Mouse (Mus musculus): Measurements from ENCODE around the gene G2e3. TPM values are rescaled to one million over a fixed set of nuclear protein-coding genes. Genes with fewer than 3 reads are reported as not detected.

The G2e3 gene
- 10 to 100 TPM; 11.0 to 11.8 TPM for total RNA-seq (2021)

DNA sequence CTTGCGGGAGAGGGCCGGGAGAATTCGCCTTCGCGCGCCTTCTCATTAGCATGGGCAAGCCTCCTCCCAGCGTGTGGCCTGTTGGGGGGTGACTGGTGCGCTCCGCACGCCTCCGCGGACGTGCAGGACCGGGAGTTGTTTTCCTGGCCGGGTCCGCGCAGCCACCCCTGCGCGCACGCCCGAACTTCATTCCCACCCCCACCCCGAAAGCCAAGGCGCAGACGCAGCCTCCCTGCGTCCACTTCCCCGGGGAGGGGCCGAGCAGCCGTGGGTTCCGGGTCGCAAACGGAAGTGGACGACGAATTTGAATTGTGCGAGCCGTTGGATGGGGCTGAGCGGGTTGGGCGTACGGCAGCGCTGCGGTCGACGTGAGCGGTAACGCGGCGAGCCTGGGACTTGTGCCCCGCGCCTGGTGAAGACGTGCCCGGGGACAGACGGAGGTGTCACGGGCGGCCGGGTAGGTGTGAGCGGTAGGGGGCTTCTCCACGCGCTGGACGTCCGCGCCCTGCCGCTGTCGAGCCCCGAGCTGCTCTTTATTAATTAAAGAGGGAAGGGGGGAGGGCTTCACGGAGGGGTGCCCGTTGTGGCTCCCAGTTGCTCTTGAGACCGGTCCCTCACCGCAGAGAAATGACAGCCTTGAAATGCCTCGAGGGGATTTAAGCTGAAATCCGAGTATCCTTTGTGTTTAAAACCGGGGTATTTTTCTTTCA is at the start of gene G2e3:
TSS of gene G2e3 (plus strand) at position 74 of the 710 bp plus-strand sequence.
- intact Hi-C loops (cut with DNase I): no loop called here

DNA sequence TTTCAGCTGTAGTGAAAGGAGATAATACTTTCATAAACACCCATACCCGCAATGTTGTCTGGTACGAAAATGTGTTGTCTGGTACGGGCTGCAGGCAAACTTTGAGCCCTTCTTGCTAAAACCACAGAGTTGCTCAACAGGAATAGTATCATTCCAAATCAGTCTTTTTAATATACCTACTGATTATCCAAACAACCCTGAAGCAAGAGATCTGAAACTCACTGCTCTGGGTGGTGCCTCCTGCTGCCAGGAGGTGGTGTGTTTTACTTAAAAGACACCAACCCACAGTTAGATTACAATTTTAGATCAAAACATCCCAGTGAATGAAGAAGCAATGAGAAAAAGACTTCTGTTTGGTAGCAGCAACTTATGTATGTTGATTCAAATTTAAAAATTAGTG is 24.3 kb upstream of the G2e3 start:
- intact Hi-C loops (cut with DNase I): no loop called here
- no peak for DNase-seq (ENCODE audit: extremely low spot score in 1 of 2, low spot score in 2 of 2)

More for the DNA sequence above, at the start of gene G2e3:
- DNase-seq (ENCODE audit: extremely low spot score in 1 of 2, low spot score in 2 of 2): peak; percentile 75 to 93

DNA sequence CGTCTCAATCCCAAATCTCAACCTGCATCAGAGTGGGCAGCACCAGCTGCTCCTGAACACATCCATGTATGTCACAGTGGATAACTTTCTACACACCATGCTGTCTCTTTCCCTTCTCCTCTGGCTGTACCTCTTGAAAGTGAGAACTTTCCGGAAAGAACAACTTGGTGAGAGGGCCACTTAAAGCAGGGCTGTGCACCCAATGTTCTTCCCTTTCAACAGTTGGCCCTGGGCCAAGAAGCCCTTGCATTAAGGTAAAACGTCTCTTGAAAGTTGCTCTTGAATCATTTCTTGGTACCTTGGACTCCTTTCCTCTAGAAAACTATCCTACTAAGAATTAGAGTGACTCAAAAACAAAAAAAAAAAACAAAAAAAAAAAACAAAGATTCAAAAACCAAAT is 21.0 kb upstream of the G2e3 start:
- intact Hi-C loops (cut with DNase I): no loop called here
- no peak for DNase-seq (ENCODE audit: extremely low spot score in 1 of 2, low spot score in 2 of 2)

DNA sequence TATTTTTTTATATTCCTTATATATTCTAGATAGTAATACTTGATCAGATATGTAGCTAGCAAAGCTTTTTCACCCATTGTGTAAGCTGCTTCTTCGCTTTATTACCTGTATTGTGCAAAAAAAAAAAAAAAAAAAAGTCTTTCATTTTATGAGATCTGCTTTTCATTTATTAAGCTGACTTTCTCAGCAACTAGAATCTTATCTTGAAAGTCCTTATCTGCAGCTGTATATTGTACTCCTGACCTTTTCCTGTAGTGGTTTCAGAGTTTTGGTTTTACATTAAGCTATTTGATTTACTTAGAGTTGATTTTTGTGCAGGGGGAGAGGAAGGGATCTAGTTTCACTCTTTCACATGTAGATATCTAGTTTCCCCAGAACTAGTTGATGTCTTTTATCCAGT is 10.8 kb upstream of the G2e3 start:
- intact Hi-C loops (cut with DNase I): no loop called here
- DNase-seq (ENCODE audit: extremely low spot score in 1 of 2, low spot score in 2 of 2): no peak

DNA sequence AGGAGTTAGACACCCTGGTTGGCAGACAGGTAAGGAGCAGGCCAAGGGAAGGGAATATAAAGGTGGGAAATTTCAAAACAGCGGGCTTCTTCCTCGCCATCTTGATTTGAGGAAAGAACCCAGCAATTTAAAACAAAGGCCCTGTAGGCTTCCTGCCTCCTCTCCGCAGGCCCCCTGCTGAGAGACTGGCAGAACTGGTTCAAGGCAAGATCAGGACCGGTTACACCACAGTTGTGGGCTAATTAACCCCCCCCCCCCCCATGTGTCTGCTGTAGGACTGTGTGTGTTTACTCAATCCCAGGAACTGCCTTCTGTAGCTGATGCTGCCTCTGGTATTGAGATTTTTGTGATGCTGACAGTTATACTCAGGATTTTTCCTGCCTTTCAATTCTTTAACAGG is 1.7 kb upstream of the G2e3 start:
- DNase-seq (ENCODE audit: extremely low spot score in 1 of 2, low spot score in 2 of 2): no peak
- intact Hi-C loops (cut with DNase I): no loop called here

DNA sequence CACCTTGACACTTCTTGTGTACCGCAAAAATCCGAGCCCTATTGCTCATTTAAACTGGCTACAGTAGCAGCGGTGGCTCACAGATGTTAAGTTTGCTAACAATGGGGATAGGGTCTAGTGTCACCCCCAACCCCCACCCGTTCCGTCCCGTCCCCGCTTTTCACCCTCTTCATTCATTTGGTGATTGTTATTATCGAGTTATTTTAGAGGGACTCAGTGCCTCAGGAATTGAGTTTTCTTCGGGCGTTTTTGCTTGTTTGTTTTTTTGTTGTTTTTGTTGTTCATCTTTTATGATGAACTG is 787 bp downstream of the G2e3 start:
- intact Hi-C loops (cut with DNase I): no loop called here
- DNase-seq (ENCODE audit: extremely low spot score in 1 of 2, low spot score in 2 of 2): peak in 1 of 2 experiments; percentile 32

DNA sequence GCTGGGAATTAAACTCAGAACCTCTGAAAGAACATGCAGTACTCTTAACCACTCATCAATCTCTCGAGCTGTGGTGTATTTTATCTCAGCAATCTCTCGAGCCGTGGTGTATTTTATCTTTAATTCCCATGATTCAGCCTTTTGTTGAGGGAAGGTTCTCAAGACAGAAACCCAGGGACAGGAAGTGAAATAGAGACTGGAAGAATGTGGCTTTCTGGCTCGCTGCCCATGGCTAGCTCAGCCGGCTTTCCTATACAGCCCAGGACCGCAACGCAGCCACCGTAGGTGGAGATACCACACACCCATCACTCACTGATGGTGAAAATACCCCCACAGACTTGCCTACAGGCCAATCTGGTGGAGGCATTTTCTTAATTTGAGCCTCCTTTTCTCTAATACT is 7.4 kb downstream of the G2e3 start:
- DNase-seq (ENCODE audit: extremely low spot score in 1 of 2, low spot score in 2 of 2): peak in 1 of 2 experiments; percentile 29
- intact Hi-C loops (cut with DNase I): no loop called here

DNA sequence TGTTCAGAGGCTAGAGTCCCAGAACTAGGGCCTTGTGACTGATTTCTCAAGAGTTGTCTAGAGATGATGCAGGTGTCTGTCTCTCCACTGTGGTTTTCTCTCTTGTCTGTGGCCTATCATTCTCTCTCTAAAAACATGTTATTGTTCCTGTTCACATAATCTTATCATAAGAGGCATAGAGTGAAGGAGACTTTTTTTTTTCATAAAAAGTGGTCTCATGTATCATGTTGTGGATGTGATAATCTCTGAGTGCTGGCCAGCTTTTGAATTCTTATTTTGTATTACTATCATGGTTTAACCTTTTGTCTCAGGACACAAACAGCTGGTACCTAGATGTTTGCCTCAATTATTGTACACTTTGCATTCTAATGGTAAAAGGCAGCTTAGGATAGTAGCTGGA is 13.4 kb downstream of the G2e3 start:
- DNase-seq (ENCODE audit: extremely low spot score in 1 of 2, low spot score in 2 of 2): no peak
- intact Hi-C loops (cut with DNase I): no loop called here

DNA sequence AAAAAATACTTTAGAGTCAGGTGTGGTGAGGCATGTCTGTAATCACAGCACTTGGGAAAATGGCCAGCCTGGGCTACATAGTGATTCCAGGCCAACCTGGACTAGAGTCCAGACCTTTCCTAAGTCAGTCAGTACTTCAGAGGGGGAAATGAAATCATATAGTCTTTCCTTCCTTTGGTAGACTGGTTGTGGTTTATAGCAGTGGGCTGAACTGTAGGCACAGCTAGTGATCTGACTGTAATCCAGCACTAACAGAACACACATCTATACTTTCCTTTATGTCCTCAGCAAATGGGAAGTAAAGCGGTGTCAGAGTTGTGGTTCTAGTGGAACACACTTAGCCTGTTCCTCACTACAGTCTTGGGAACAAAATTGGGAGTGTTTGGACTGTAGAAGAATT is 15.0 kb downstream of the G2e3 start:
- no peak for DNase-seq (ENCODE audit: extremely low spot score in 1 of 2, low spot score in 2 of 2)
- intact Hi-C loops (cut with DNase I): no loop called here

DNA sequence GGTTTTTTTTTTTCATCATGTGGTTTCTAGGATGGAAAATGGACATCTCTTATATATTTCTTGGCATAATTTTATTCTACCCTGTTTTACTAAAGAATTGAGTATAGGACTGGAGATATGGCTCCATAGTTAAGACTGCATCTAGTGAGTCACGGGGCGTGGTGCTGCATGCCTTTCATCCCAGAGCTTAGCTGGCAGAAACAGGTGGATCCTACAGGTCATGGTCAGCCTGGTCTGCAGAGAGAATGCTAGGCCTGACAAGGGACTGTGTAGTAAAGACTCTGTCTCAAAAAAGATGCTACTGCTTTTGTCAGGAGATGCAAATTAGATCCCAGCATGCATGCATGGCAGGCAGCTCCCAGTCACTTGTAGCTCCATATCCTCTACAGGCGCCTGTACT is 20.6 kb downstream of the G2e3 start:
- no peak for DNase-seq (ENCODE audit: extremely low spot score in 1 of 2, low spot score in 2 of 2)
- intact Hi-C loops (cut with DNase I): no loop called here

DNA sequence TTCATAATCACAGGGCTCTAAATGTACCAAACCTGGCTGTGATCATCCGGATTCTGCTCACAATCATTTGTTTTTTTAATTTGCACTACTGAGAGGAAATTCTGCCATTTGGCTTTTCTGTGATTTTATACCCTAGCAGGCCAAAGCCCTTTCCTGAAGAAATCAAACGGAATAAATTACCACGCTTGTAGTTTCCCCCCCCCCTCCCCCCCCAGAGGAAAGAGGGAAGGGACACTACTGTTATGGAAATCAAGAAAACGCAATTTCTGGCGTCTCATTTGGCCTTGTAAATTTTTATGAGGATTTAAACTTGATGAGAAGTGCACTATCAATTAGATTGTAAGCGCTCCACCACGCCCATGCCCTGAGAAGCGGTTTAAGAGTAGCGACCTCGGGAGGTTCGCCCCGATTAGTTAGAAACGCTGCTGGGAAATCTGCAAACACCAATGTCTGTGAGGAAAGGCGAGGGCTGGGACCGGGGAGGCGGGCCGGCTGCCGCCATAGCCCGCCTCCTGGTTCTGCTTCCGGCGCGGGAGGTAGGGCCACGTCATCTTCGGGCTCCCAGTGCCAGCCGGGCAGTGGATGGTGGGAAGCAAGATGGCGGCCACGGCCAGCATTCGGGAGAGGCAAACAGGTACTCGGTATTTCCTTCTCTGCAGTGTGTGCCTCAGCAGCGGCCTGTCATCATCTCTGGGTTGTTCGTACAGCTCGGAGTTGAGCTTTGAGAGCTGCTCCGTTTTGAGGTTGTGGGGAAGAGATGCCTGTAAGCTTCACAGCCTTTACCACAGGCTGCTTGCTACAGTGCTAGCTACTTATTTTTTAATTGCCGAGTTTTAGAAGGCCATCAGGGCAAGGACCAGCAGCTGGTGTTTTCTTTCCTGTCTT is 29.4 kb downstream of the G2e3 start, which contains the start of gene Scfd1:
TSS of gene Scfd1 (plus strand) at position 508 of the 885 bp plus-strand sequence.
- intact Hi-C loops (cut with DNase I): no loop called here
- DNase-seq (ENCODE audit: extremely low spot score in 1 of 2, low spot score in 2 of 2): peak; percentile 92 to 96

DNA sequence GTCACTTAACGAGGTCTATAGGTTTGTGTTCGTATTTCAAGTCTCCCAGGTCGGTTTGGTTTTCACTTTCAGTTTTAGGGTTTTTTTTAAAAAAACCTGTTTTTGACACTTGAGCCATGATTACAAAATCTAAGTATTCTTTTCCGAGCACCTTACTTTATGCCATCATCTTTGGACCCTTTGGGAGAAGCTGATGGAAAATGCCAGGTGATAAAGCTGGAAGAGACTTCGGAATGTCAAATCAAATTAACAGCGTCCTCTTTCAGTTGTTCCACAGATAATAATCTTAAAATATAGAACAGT is 30.0 kb downstream of the G2e3 start:
- DNase-seq (ENCODE audit: extremely low spot score in 1 of 2, low spot score in 2 of 2): no peak
- intact Hi-C loops (cut with DNase I): no loop called here

DNA sequence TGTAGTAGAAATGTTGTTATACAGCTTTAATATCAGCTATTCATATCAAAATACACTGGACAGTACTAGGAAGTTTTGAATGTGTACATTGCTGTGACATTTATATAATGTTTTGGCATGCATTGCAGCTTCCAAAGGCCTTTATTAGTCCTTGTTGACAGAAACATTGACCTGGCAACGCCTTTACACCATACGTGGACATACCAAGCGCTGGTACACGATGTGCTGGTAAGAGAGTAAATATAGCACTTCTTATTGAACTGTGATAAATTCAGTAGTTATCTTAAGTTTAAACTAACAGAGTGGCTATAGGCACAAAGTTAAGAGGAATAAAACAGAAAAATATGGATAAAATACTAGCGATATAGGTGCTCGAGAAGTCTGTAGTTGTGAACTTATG is 52.0 kb downstream of the G2e3 start:
- no peak for DNase-seq (ENCODE audit: extremely low spot score in 1 of 2, low spot score in 2 of 2)
- intact Hi-C loops (cut with DNase I): loop anchor here (5.0 to 10.0 kb wide), 3 partner anchors 32 to 355 kb away; no protein-coding TSS in a partner anchor

DNA sequence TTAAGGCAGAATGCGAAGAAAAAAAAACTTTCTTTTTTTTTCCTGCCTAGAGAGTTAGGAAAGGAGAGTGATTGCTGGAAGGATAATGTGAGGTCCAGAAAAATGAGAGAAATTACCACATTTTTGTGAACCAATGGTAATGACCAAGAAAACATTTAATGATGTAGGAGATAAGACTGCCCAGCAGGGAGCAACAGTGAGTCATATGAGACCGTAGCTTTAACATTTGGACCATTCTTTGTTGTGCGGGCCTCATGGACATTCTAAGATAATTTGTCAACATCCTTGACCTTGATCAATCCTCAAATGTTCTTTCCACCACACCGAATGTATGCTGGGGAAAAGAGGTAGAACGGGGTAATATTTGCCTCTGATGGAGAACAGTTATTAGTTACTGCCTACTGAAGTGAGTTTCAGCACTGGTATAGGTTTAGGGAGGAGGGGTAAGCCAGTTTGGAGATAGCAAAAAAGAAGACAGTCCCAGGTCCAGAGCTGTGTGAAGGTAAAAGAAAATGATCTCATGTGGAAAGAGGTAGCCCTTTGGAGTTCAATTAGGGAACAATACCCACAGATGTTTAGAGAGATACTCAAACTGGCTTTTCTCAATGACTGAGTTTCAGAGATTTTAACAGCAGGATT is 54.3 kb downstream of the G2e3 start:
- intact Hi-C loops (cut with DNase I): loop anchor here (5.0 kb wide), 1 partner anchor 220 kb away; no protein-coding TSS in a partner anchor
- peak in 1 of 2 experiments; percentile 4 for DNase-seq (ENCODE audit: extremely low spot score in 1 of 2, low spot score in 2 of 2)

DNA sequence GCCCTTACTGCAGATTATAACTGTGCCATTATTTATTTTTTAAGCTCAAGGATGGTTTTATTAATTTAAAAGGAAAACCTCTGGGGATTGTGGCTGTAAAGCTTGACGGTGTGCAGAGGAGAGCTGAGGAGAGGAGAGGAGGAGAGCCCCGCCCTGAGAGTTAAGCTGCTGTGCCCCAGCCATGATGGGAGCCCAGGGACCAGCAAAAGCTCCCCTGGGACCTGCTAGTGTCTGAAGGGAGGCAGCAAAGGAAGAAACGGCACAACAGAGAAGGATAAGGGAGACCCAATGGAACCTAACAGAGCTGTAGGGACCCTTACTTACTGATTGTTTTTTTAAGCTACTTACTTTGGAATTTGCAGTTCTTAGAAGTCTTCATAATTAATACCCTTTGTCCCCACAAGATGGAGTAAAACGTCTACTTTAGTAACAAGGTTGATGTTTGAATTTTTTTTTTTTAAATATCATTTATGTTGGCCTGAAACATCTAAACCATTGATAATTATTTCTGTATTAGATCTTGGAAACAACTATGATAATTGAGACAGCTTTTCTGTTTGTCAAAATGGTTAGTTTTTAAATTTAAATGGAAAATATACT is 56.2 kb downstream of the G2e3 start:
- no peak for DNase-seq (ENCODE audit: extremely low spot score in 1 of 2, low spot score in 2 of 2)
- intact Hi-C loops (cut with DNase I): loop anchor here (5.0 kb wide), 1 partner anchor 218 kb away; no protein-coding TSS in a partner anchor

DNA sequence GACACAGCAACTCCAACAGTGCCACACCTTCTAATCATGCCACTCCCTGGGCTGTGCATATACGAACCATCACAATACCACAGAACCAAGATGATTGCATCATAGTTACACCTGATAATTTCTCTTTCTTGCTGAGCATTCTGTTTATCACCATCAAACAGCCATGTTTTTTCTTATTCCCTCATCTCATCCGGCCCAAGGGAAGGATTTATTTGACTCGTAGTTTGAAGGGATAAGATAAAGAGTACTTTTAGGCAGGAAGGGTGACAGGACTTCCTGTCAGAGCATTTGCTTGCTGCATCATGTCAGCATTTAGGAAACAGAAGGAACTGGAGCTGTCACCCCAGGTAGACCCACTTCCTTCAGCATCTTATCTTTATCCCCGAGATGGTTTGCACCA is 63.5 kb downstream of the G2e3 start:
- intact Hi-C loops (cut with DNase I): no loop called here

More for the DNA sequence above, 63.5 kb downstream of the G2e3 start:
- DNase-seq (ENCODE audit: extremely low spot score in 1 of 2, low spot score in 2 of 2): no peak

Data from left cerebral cortex, postnatal 10 days (tissue).